8 mouse cellular contexts compared by ENCODE assay signal in the genomic region with DNA sequence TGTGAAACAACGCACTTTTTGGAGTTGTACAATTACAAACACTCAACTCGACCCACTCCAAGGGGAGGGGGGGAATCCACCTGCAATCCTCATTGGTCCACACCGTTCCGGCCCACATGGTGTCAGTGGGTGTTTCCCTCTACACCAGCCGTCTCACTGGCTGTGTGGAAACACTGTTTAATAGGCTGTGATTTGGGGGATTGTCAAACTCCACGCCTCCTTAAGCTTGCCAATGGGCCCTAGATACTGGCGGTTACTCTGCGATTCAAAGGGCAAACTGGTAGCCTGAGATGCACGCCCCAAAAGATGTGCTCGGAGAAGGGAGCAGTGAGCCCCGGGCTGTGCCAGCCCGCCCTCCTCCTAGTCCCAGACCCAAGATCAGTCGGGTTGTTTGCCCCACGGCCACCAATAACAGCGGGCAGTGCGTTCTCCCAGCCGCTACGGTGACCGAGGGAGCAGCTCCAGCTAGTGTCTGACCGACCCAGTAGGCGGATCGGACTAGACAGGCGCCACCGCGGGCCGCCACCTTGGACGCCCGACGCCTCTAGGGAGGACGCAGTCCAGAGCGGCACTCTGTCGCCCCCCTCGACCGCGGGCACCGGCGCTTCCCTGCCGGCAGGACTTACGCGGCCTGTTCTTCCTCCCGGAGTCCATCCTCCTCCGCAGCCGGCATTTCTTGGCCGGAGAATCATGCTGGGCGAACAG. TPM values are rescaled to one million over a fixed set of nuclear protein-coding genes. Genes with fewer than 3 reads are reported as not detected.
DNase-seq lines count a peak whose midpoint lies in the region; ATAC-seq and TF ChIP-seq lines count a peak whose summit lies in the region.

No protein-coding gene starts in this region.

- peak overlapping the region; percentile 96 for H3K27ac ChIP-seq in hindbrain, embryonic 10.5 days
- H3K27ac ChIP-seq in lung, postnatal 0 days (ENCODE audit: low read length), result peak overlapping the region; percentile 97

- WGBS in hindbrain, embryonic 10.5 days, result under 1% methylated on average over 45 of the region's 45 CpGs
- 2% methylated on average over 42 of the region's 45 CpGs for WGBS in lung, postnatal 0 days

- peak; percentile 82 for TF ChIP-seq EP300 in lung, postnatal 0 days (IDR thresholded peaks at IDR 0.05)

- peaks cover 25% of the 10 kb centered on the region for H3K4me1 ChIP-seq in hindbrain, embryonic 10.5 days (replicated peaks)
- H3K4me1 ChIP-seq in lung, postnatal 0 days (ENCODE audit: insufficient read depth, low read depth, low read length), result 0 out of 2 replicates have a peak, but pooled peaks cover 4% of the 10 kb centered on the region

- no peaks in the 10 kb centered on the region for H3K36me3 ChIP-seq in hindbrain, embryonic 10.5 days
- no peaks in the 10 kb centered on the region for H3K36me3 ChIP-seq in lung, postnatal 0 days (ENCODE audit: insufficient read depth, low read length)

- peak overlapping the region; percentile 91 for H3K4me2 ChIP-seq in lung, postnatal 0 days (replicated peaks; ENCODE audit: low read depth, low read length)

- peak overlapping the region; percentile 76 for H3K4me3 ChIP-seq in hindbrain, embryonic 10.5 days
- peak overlapping the region; percentile 93 for H3K4me3 ChIP-seq in lung, postnatal 0 days (ENCODE audit: low read depth, low read length)

- peak; percentile 77 for ATAC-seq in frontal cortex, adult (ENCODE audit: low TSS enrichment)
- ATAC-seq in lung, postnatal 0 days, result peak; percentile 97

- peak; percentile 71 for DNase-seq in MN1 (ENCODE audit: low spot score)
- DNase-seq in cerebellum, adult 9-10 months, result peak; percentile 87
- DNase-seq in hindbrain, embryonic 10.5 days (ENCODE audit: low spot score), result peak; percentile 84
- DNase-seq in layer of hippocampus, adult 9-11 months, result peak; percentile 94
- DNase-seq in lung, postnatal 0 days (ENCODE audit: low spot score), result peak; percentile 98
- peak; percentile 46 for DNase-seq in retina, adult 2 months (ENCODE audit: low read depth, low spot score)
- peak; percentile 72 to 73 for DNase-seq in thymus, postnatal 36 days

- no peaks in the 10 kb centered on the region for H3K27me3 ChIP-seq in hindbrain, embryonic 10.5 days (ENCODE audit: insufficient read depth, poor library complexity, severe bottlenecking)
- no peaks in the 10 kb centered on the region for H3K27me3 ChIP-seq in lung, postnatal 0 days (replicated peaks; ENCODE audit: insufficient read depth, low read length)

- no peaks in the 10 kb centered on the region for H3K9me3 ChIP-seq in hindbrain, embryonic 10.5 days
- no peaks in the 10 kb centered on the region for H3K9me3 ChIP-seq in lung, postnatal 0 days (ENCODE audit: low read length)

- peak; percentile 58 for TF ChIP-seq CTCF in lung, postnatal 0 days (IDR thresholded peaks at IDR 0.05)

- peak overlapping the region; percentile 69 for H3K9ac ChIP-seq in lung, postnatal 0 days (replicated peaks; ENCODE audit: low read depth)

RNA-seq across cellular contexts. Expression of gene Pank1, which starts 1.2 kb away (rescaled TPM):
- polyA plus RNA-seq in hindbrain, embryonic 10.5 days (2016; fragmentation: Nextera tagmentation; extraction: Ambion mirVana), result 5.6 and 6.2 TPM in 2 replicates
- polyA plus RNA-seq in lung, postnatal 0 days (2015; fragmentation: Nextera tagmentation; extraction: Ambion mirVana), result 5.6 and 8.1 TPM in 2 replicates

RNA-seq across cellular contexts. Expression of gene Kif20b, which starts 44.1 kb away (rescaled TPM):
- polyA plus RNA-seq in hindbrain, embryonic 10.5 days (2016; fragmentation: Nextera tagmentation; extraction: Ambion mirVana), result 41.6 and 82.6 TPM in 2 replicates
- polyA plus RNA-seq in lung, postnatal 0 days (2015; fragmentation: Nextera tagmentation; extraction: Ambion mirVana), result 4.2 and 7.8 TPM in 2 replicates

Comparison
In these comparisons a context has a peak if more than half of its experiments do, and no peak if none do; other contexts are left out.
1. Peak in every context shown above with its lines: DNase-seq, ATAC-seq, H3K4me3 ChIP-seq and H3K27ac ChIP-seq.
2. DNase-seq: peak in every context shown above with its lines; median percentile 98 in lung, postnatal 0 days; 94 in layer of hippocampus, adult 9-11 months; 87 in cerebellum, adult 9-10 months; 84 in hindbrain, embryonic 10.5 days; 72 in thymus, postnatal 36 days; 71 in MN1; 46 in retina, adult 2 months.